Mouse (Mus musculus) macrophage (primary cell): ENCODE results near the gene Bricd5. TPM values are rescaled to one million over a fixed set of nuclear protein-coding genes. Genes with fewer than 3 reads are reported as not detected.

Experiments used
- H3K27ac ChIP-seq: fragments of 350-480 bp; formaldehyde crosslinking; 2 replicates; pipeline ENCODE4 v1.9.0; 2021
- H3K36me3 ChIP-seq: fragments of 350-480 bp; formaldehyde crosslinking; 2 replicates; pipeline ENCODE4 v1.9.0; 2021; ENCODE audit errors: inconsistent target
- H3K4me3 ChIP-seq: fragments of 350-480 bp; formaldehyde crosslinking; 2 replicates; pipeline ENCODE4 v1.9.0; 2021; ENCODE audit errors: inconsistent target
- H3K79me2 ChIP-seq: fragments of 350-480 bp; formaldehyde crosslinking; 2 replicates; pipeline ENCODE4 v1.9.0; 2021; ENCODE audit errors: inconsistent target
- WGBS: methylation state at CpG from one replicate; pipeline ENCODE4 v1.1.7; 2026; ENCODE audit warnings: inconsistent platforms; ENCODE audit not compliant: missing documents; 5-methylcytosine and 5-hydroxymethylcytosine counted together
- polyA plus RNA-seq: library from polyadenylated mRNA; stranded (reverse); fragments of 250-400 nt; gene quantifications from 3 replicates; pipeline ENCODE4 v1.2.4, GENCODE M21; 2018; ENCODE audit warnings: inconsistent platforms

Bricd5 gene
- polyA plus RNA-seq, 1 experiment from 2014 or later: not detected

DNA sequence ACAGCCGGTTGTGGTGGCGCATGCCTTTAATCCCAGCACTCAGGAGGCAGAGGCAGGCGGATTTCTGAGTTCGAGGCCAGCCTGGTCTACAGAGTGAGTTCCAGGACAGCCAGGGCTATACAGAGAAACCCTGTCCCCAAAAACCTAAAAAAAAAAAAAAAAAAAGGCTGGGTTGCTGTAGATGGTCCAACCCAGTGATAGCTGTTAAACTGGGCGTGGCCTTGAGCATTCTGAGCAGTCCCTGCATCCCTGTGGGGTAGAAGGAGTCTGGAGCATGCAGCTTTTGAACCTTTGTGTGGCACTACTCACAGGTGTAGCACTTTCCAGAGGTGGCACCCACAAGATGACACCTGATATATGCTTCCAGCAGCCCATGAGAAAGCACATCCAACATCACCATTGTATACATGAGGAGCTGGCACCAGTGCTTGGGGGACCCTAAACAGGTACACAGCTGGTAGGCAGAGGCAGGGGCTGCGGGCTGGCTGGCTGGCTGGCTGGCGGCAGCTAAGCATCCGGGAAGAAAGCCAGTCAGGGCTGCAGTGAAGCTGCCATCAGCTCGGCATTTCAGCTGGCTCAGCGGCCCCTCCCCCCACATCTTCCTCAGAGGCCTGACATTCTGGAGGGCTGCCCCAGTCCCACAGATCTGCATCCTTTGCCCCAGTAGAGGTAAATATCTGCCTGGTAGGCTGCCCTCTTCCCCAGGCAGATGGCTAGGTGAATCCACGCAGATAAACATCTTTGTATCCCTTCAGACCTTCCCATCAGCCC is 11.6 kb downstream of the Bricd5 start:
- WGBS: 58% methylated on average over 7 of the region's 11 CpGs
- H3K4me3 ChIP-seq: no peak overlapping the region
- H3K36me3 ChIP-seq: no peaks in the 10 kb centered on the region
- H3K79me2 ChIP-seq: no peaks in the 10 kb centered on the region
- H3K27ac ChIP-seq: no peak overlapping the region

GRCm38 (mm10) chr17:24488186-24488661 is 14.5 kb downstream of the Bricd5 start, which contains the start of gene Caskin1:
Caskin1 (plus strand) TSS chr17:24488601.
- H3K4me3 ChIP-seq: no peak within 1 kb of the TSS
- WGBS: 5% methylated on average over 41 of the region's 45 CpGs
- H3K27ac ChIP-seq: no peak within 1 kb of the TSS
- H3K36me3 ChIP-seq: no peaks in the 10 kb centered on the region
- no peaks in the 10 kb centered on the region for H3K79me2 ChIP-seq

- no peak overlapping the region for H3K4me3 ChIP-seq
- H3K79me2 ChIP-seq: no peaks in the 10 kb centered on the region
- H3K36me3 ChIP-seq: no peaks in the 10 kb centered on the region
- H3K27ac ChIP-seq: no peak overlapping the region
- WGBS: under 1% methylated on average over 59 of the region's 81 CpGs
Observed at GRCm38 (mm10) chr17:24488662-24489264, 15.1 kb downstream of the Bricd5 start.

DNA sequence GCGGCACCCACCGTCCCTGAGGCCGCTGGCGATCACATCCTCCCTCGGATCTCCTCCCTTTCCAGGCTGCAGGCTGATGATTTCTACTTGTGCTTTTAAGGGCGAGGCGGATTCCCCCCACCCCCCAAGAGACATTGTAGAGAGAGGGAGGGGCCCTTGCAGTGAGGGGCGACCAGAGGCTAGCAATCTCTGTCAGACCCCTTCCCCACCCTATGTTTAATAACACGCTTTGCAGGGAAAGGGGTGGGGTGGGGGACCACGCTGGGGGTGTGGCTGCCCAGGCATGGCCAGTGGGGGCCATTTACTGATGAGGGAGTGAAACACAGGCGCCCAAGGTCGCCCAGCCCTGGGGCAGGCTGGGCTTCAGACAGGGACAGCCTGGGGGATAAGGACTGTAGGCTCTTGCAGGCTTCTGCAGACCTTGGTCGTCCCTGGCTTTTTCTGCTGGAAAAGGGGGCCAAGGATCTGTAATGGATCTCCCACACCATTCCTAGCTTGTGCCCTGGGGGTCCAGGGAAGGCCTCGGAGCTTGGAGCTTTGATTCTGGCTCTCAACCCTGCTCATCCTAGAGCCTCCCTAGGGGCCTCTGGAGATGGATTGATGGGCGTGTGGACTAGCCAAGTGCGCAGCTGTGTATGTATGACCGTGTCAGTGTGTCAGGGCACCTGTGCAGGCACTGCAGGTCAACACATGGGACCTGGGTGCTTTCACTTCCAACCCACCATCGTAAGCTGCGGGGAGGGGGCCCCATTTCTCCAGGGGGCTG is 15.8 kb downstream of the Bricd5 start:
- WGBS: 52% methylated on average over 19 of the region's 19 CpGs
- Histone ChIP-seq H3K36me3 (no peaks in the 10 kb centered on the region), H3K4me3 (no peak overlapping the region), H3K79me2 (no peaks in the 10 kb centered on the region), H3K27ac (no peak overlapping the region)

DNA sequence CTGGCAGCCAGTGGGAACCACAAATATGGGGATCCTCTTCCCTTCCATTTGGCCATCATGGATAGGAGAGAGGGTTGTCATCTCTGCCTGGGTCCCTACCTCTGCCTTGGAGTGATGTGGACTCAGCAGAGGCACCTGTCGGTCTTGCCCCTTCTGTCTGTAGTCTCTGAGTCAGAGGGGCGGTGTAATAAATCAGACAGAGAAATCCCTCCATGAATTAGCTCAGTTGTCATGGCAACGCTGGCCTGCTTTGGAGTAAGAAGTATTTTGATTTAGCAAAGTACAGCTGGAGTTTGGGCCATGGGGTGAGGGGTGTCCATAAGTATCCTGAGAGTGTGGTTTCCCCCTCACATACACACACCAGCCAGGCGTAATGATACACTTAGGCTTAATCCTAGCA is 16.7 kb downstream of the Bricd5 start:
- Histone ChIP-seq H3K4me3 (no peak overlapping the region), H3K27ac (no peak overlapping the region), H3K36me3 (no peaks in the 10 kb centered on the region), H3K79me2 (no peaks in the 10 kb centered on the region)
- 98% methylated on average over 4 of the region's 4 CpGs for WGBS

DNA sequence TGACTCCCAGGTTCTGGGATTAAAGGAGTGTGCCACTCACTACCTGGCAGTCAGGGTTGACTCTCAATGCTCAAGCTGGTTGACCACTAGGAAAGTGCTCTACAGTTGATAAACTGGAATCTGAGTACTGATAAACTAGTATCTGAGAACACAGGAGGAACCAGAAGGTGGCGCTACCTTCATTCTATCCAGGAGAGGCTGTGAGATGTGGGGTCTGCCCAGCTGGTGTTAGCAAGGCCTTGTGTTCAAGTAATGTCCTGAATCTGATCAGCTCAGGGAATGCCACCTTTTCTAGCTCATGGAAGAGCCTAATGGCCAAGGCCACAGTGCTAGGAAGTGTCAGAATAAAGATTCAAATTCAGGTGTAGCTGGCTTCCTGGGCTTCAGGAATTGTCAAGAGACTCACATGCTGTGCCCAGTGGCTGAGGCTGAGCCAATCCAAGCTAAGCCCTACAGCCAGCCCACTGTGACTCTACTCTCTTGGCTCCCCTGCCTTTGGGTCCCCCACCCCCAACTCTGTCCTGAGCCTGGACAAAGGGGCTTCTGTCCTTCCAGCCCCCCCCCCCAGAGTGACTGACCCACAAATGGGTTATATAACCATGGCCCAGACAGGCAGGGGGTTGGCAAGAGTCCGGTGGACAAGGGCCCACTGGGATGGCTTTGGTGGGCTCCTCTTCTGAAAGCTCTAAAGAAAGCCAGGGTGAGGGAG is 21.1 kb downstream of the Bricd5 start:
- WGBS: 68% methylated on average over 2 of the region's 2 CpGs
- Histone ChIP-seq H3K27ac (no peak overlapping the region), H3K36me3 (no peaks in the 10 kb centered on the region), H3K4me3 (no peak overlapping the region), H3K79me2 (no peaks in the 10 kb centered on the region)

GRCm38 (mm10) chr17:24495443-24495842 is 21.8 kb downstream of the Bricd5 start:
- H3K27ac ChIP-seq: no peak overlapping the region

DNA sequence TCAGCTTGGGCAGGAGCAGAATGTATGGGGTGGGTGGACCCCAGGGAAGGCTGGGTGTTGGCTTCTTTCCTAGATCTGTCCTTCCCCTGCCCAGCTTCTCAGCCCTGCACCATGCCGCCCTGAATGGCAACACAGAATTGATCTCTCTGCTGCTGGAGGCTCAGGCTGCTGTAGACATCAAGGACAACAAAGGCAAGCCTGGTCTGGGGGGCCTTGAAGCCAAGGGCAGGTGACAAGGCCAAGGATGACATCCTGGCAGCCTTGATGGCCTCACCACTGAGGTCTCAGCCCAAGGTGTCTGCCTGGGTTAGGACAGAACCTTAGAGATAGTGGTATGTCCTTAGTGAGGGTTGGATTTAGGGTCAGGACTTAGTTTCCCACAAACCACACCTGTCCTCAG is 22.3 kb downstream of the Bricd5 start:
- 77% methylated on average over 1 of the region's 1 CpGs for WGBS
- Histone ChIP-seq H3K79me2 (no peaks in the 10 kb centered on the region), H3K36me3 (no peaks in the 10 kb centered on the region), H3K4me3 (no peak overlapping the region), H3K27ac (no peak overlapping the region)

More at GRCm38 (mm10) chr17:24495443-24495842, 21.8 kb downstream of the Bricd5 start:
- Histone ChIP-seq H3K4me3 (no peak overlapping the region), H3K36me3 (no peaks in the 10 kb centered on the region), H3K79me2 (no peaks in the 10 kb centered on the region)
- 65% methylated on average over 3 of the region's 3 CpGs for WGBS

DNA sequence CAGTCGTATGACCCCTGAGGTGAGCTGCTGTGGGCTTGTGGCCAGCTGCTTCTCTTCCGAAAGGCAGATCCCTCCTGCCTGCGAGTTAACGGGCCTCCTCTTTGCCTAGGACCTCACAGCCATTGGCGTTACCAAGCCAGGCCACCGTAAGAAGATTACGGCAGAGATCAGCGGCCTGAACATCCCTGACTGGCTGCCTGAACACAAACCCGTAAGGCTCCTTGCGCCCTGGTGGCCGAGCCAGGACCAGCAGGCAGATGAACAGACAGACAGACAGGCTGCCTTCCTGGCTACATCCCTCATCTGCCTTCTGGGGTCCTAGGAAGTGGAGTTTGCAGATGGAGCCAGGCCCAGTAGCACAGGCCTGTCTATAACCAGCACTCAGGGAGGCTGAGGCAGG is 28.5 kb downstream of the Bricd5 start:
- Histone ChIP-seq H3K36me3 (no peaks in the 10 kb centered on the region), H3K79me2 (no peaks in the 10 kb centered on the region), H3K27ac (no peak overlapping the region), H3K4me3 (no peak overlapping the region)
- WGBS: 73% methylated on average over 11 of the region's 11 CpGs

GRCm38 (mm10) chr17:24504085-24504484 is 30.4 kb downstream of the Bricd5 start:
- peaks cover 12% of the 10 kb centered on the region; the same call in 1 of the 2 replicates for H3K36me3 ChIP-seq
- 92% methylated on average over 10 of the region's 10 CpGs for WGBS
- H3K27ac ChIP-seq: no peak overlapping the region
- H3K4me3 ChIP-seq: no peak overlapping the region
- no peaks in the 10 kb centered on the region for H3K79me2 ChIP-seq

DNA sequence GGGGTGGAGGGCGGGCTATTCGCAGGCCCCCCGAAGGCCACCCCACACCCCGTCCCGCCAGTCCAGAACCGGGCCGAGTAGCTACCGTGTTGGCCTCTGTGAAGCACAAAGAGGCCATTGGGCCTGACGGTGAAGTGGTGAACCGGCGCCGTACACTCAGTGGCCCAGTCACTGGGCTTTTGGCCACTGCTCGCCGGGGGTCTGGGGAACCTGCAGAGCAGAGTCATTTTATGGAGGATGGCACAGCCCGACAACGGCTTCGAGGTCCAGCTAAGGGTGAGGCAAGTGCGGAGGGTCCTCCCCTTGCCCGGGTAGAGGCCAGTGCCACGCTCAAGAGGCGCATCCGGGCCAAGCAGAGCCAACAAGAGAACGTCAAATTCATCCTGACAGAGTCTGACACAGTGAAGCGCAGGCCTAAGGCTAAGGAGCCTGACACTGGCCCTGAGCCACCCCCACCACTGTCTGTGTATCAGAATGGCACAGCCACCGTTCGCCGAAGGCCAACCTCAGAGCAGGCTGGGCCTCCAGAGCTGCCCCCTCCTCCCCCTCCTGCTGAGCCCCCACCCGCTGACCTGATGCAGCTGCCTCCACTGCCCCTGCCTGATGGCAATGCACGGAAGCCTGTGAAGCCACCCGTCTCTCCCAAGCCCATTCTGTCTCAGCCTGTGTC is 31.7 kb downstream of the Bricd5 start:
- no peaks in the 10 kb centered on the region for H3K79me2 ChIP-seq
- no peak overlapping the region for H3K27ac ChIP-seq
- H3K36me3 ChIP-seq: peaks cover 25% of the 10 kb centered on the region
- WGBS: 97% methylated on average over 24 of the region's 30 CpGs
- no peak overlapping the region for H3K4me3 ChIP-seq

- Histone ChIP-seq H3K4me3 (no peak overlapping the region), H3K27ac (no peak overlapping the region), H3K36me3 (peaks cover 36% of the 10 kb centered on the region), H3K79me2 (no peaks in the 10 kb centered on the region)
- 66% methylated on average over 36 of the region's 36 CpGs for WGBS
Observed at GRCm38 (mm10) chr17:24506332-24507070, 32.8 kb downstream of the Bricd5 start.

DNA sequence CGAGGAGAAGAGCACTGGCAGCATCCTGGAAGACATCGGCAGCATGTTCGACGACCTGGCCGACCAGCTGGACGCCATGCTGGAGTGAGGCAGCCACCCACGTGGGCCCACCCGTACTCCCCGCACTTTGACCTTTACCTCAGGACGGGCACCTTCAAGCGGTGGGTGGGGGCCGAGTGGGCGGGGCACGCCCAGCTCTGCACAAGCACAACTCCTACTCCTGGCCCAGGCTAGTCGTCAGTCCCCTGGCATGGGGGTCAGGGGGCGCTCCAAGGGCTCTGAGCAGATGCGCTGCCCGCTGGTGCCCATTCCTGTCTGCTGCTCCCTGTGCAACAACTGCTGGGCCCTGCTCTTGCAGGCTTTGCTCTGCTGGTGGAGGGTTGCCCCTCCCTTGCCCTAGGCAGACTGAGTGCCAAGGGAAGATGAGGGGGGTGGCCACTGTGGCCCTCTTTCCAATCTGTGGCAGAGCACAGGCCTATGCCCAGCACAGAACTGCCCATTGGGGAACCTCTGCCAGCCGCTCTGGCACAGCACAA is 33.5 kb downstream of the Bricd5 start:
- peaks cover 43% of the 10 kb centered on the region for H3K36me3 ChIP-seq
- no peaks in the 10 kb centered on the region for H3K79me2 ChIP-seq
- H3K27ac ChIP-seq: no peak overlapping the region
- 74% methylated on average over 16 of the region's 19 CpGs for WGBS
- no peak overlapping the region for H3K4me3 ChIP-seq
